Mouse (Mus musculus) CH12.LX (cell line): Measurements from ENCODE around the gene Nat10.

ENCODE experiments used
- CTCF ChIP-seq, 2 experiments: IDR thresholded peaks in 1 of 2; conservative IDR thresholded peaks in 1 of 2; 2 replicates each; pipeline ENCODE4 v1.5.1; 2011 to 2012; ENCODE audit warnings: low read depth in 2 of 2, low read length in 2 of 2, improper control_type of control experiment in 1 of 2, inconsistent platforms in 1 of 2, mild to moderate bottlenecking in 1 of 2, moderate library complexity in 1 of 2
- ELF1 ChIP-seq: IDR thresholded peaks from 2 replicates; pipeline ENCODE4 v1.6.1; 2014; ENCODE audit warnings: low read depth, mild to moderate bottlenecking, inconsistent platforms, low read length, improper control_type of control experiment
- GABPA ChIP-seq: IDR thresholded peaks from 2 replicates; pipeline ENCODE4 v1.6.1; 2012; ENCODE audit warnings: low read depth, low read length, improper control_type of control experiment, inconsistent platforms; ENCODE audit not compliant: insufficient replicate concordance
- JUND ChIP-seq: conservative IDR thresholded peaks from 2 replicates; pipeline ENCODE4 v1.6.1; 2011; ENCODE audit warnings: low read depth, low read length, improper control_type of control experiment
- MAX ChIP-seq: IDR thresholded peaks from 2 replicates; pipeline ENCODE4 v1.6.1; 2011; ENCODE audit warnings: low read length, improper control_type of control experiment
- NRF1 ChIP-seq: IDR thresholded peaks from 2 replicates; pipeline ENCODE4 v1.6.1; 2014; ENCODE audit warnings: low read depth, mild to moderate bottlenecking, inconsistent platforms, low read length, improper control_type of control experiment, moderate library complexity
- POLR2A ChIP-seq: IDR thresholded peaks from 2 replicates; pipeline ENCODE4 v1.6.1; 2011; ENCODE audit warnings: low read depth, mild to moderate bottlenecking, improper control_type of control experiment, low read length
- RCOR1 ChIP-seq: conservative IDR thresholded peaks from 2 replicates; pipeline ENCODE4 v1.6.1; 2012; ENCODE audit warnings: low read depth, mild to moderate bottlenecking, inconsistent platforms, low read length, improper control_type of control experiment
- TCF12 ChIP-seq: IDR thresholded peaks from 2 replicates; pipeline ENCODE4 v1.6.1; 2014; ENCODE audit warnings: low read depth, mild to moderate bottlenecking, inconsistent platforms, low read length, improper control_type of control experiment
- UBTF ChIP-seq: IDR thresholded peaks from 2 replicates; pipeline ENCODE4 v1.6.1; 2012; ENCODE audit warnings: low read depth, mild to moderate bottlenecking, inconsistent platforms, low read length, improper control_type of control experiment, moderate library complexity
- USF1 ChIP-seq: IDR thresholded peaks from 2 replicates; pipeline ENCODE4 v1.6.1; 2014; ENCODE audit warnings: low read depth, mild to moderate bottlenecking, inconsistent platforms, low read length, improper control_type of control experiment

DNA sequence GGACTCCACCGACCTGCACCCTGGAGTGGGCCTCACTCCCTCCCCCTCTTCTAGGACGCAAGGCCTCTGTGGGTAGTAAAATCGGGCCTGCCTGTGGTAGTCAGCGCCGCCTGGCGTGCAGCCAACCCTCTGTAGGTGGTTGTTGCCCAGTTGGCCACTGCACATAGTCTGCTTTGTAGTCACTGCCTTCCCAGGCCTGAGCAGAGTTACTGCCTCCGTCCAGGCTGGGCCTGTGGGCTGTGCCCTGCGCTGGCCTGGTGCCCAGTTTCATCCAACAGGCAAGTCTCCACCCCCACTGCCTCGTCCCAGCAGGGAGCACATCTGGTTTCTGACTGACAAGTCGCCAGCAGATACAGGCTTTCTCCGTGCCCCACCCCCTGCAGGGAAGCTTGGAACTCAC is 54.8 kb downstream of the Nat10 start:
- TF ChIP-seq POLR2A (no peak), ELF1 (no peak), JUND (no peak), CTCF (conservative IDR thresholded peaks at IDR 0.05 in 1 of 2, IDR thresholded peaks at IDR 0.05 in 1 of 2; ENCODE audit: low read depth in 2 of 2, low read length in 2 of 2) (no peak), MAX (no peak), GABPA (no peak), UBTF (no peak), USF1 (no peak), TCF12 (no peak), RCOR1 (no peak), NRF1 (no peak)
